Mouse (Mus musculus) brain, embryonic 18.5 days (tissue): Measurements from ENCODE around the gene Mat2a.
A peak's percentile ranks its signal among the peaks of the same experiment; 100 is the strongest.

Experiments used
- DNase-seq: peaks from one replicate; pipeline ENCODE4 v3.0.0-alpha.2; 2012; ENCODE audit warnings: low read depth, low spot score

Gene Mat2a

GRCm38 (mm10) chr6:72415964-72416772 is 23.2 kb downstream of the Mat2a start:
- DNase-seq: no peak

- no peak for DNase-seq
Observed at GRCm38 (mm10) chr6:72415181-72415580, 24.2 kb downstream of the Mat2a start.

GRCm38 (mm10) chr6:72414076-72414756 is 25.1 kb downstream of the Mat2a start, which contains the start of gene Ggcx:
TSS of gene Ggcx (plus strand) at chr6:72414308.
- peak; percentile 75 for DNase-seq

GRCm38 (mm10) chr6:72410518-72410917 is 28.8 kb downstream of the Mat2a start:
- DNase-seq: no peak

GRCm38 (mm10) chr6:72410003-72410402 is 29.4 kb downstream of the Mat2a start:
- no peak for DNase-seq

GRCm38 (mm10) chr6:72409567-72409966 is 29.8 kb downstream of the Mat2a start:
- no peak for DNase-seq

- no peak for DNase-seq
Observed at GRCm38 (mm10) chr6:72407119-72407518, 32.2 kb downstream of the Mat2a start.

GRCm38 (mm10) chr6:72405356-72405755 is 34.0 kb downstream of the Mat2a start:
- DNase-seq: no peak

- DNase-seq: no peak
Observed at GRCm38 (mm10) chr6:72401875-72402274, 37.5 kb downstream of the Mat2a start.

- no peak for DNase-seq
Observed at GRCm38 (mm10) chr6:72399967-72400366, 39.4 kb downstream of the Mat2a start.

GRCm38 (mm10) chr6:72396837-72397251 is 42.5 kb downstream of the Mat2a start:
- no peak for DNase-seq

- no peak for DNase-seq
Observed at GRCm38 (mm10) chr6:72392341-72392740, 47.0 kb downstream of the Mat2a start.

- DNase-seq: no peak
Observed at GRCm38 (mm10) chr6:72390795-72391521, 48.4 kb downstream of the Mat2a start.

- no peak for DNase-seq
Observed at GRCm38 (mm10) chr6:72389941-72390771, 49.2 kb downstream of the Mat2a start, which contains the start of gene Vamp8. TSS of gene Vamp8 (minus strand) at chr6:72390703.

- DNase-seq: no peak
Observed at GRCm38 (mm10) chr6:72389471-72389940, 49.9 kb downstream of the Mat2a start.

- DNase-seq: no peak
Observed at GRCm38 (mm10) chr6:72388791-72389329, 50.5 kb downstream of the Mat2a start.

- DNase-seq: no peak
Observed at GRCm38 (mm10) chr6:72388266-72388665, 51.1 kb downstream of the Mat2a start.

- no peak for DNase-seq
Observed at GRCm38 (mm10) chr6:72387816-72388215, 51.5 kb downstream of the Mat2a start.

- no peak for DNase-seq
Observed at GRCm38 (mm10) chr6:72386561-72386960, 52.8 kb downstream of the Mat2a start.

- no peak for DNase-seq
Observed at GRCm38 (mm10) chr6:72385258-72385657, 54.1 kb downstream of the Mat2a start.

GRCm38 (mm10) chr6:72383952-72384351 is 55.4 kb downstream of the Mat2a start:
- DNase-seq: no peak
